Mouse (Mus musculus) thymus, adult 2 months (tissue): ENCODE results near the gene Slc1a2. TPM values are rescaled to one million over a fixed set of nuclear protein-coding genes. Genes with fewer than 3 reads are reported as not detected.
A peak's percentile ranks its signal among the peaks of the same experiment; 100 is the strongest.

Source experiments
- DNase-seq: peaks from one replicate; pipeline ENCODE4 v3.0.0; 2021
- H3K27ac ChIP-seq: fragments of 200-500 bp; 2 replicates; pipeline ENCODE4 v1.5.1; 2012; ENCODE audit warnings: low read length, control low read depth; ENCODE audit not compliant: control insufficient read depth, insufficient read depth
- H3K27me3 ChIP-seq: fragments of 200-500 bp; 2 replicates; pipeline ENCODE4 v1.6.1; 2012; ENCODE audit warnings: mild to moderate bottlenecking, low read length, moderate library complexity, mixed read lengths; ENCODE audit not compliant: control insufficient read depth, insufficient read depth
- H3K36me3 ChIP-seq: fragments of 200-500 bp; 2 replicates; pipeline ENCODE4 v1.6.1; 2012; ENCODE audit warnings: mild to moderate bottlenecking, low read length, moderate library complexity; ENCODE audit not compliant: control insufficient read depth, insufficient read depth
- H3K4me1 ChIP-seq: fragments of 200-500 bp; replicated peaks from 2 replicates; pipeline ENCODE4 v1.6.1; 2012; ENCODE audit warnings: low read length; ENCODE audit not compliant: control insufficient read depth, insufficient read depth
- H3K4me3 ChIP-seq: fragments of 200-500 bp; 2 replicates; pipeline ENCODE4 v1.5.1; 2012; ENCODE audit warnings: mild to moderate bottlenecking, low read length, control low read depth, moderate library complexity; ENCODE audit not compliant: control insufficient read depth, insufficient read depth
- CTCF ChIP-seq: fragments of 200-500 bp; IDR thresholded peaks from 2 replicates; pipeline ENCODE4 v1.5.1; 2012; ENCODE audit warnings: mild to moderate bottlenecking, control low read depth, low read length, moderate library complexity, borderline replicate concordance; ENCODE audit not compliant: control insufficient read depth, poor library complexity, insufficient read depth; ENCODE audit errors: extremely low read depth
- POLR2A ChIP-seq: fragments of 200-500 bp; IDR thresholded peaks from 2 replicates; pipeline ENCODE4 v1.6.1; 2012; ENCODE audit warnings: mild to moderate bottlenecking, low read length, control low read depth, moderate library complexity; ENCODE audit not compliant: control insufficient read depth, poor library complexity, insufficient read depth; ENCODE audit errors: extremely low read depth
- WGBS: fragments of 180-500 bp; shearing (Covaris S2); methylation state at CpG from one replicate; pipeline ENCODE4 v1.1.7; 2018; 5-methylcytosine and 5-hydroxymethylcytosine counted together
- polyA plus RNA-seq: library from polyadenylated mRNA; depleted of rRNA; stranded (reverse); fragments of >200 nt; gene quantifications from 2 replicates; pipeline ENCODE4 v1.2.3, GENCODE M21; 2012

Gene Slc1a2
- polyA plus RNA-seq, 1 experiment, result 1.5 TPM

DNA sequence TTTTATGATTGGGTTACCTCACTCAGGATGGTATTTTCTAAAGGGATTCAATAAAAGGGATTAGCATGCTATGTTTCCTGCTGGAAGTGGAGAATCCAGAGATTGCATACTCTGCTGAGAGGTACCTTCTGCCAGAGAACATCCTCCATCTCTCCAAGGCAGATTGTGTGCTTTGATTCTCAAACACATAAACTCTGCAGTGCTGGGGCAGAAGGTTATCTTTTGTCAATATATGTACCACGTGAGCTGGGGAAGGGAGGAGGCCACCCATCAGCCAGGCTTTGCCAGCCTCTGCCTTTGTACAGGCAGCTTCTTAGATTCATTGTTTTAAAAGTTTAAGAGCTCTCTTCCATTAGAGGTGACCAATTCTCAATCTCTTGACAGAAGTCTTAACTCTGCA lies 57.3 kb downstream of the Slc1a2 start:
- TF ChIP-seq CTCF (no peak), POLR2A (no peak)
- no peaks in the 10 kb centered on the region for H3K36me3 ChIP-seq

GRCm38 (mm10) chr2:102721859-102722258 lies 63.4 kb downstream of the Slc1a2 start:
- Histone ChIP-seq H3K4me1 (no peaks in the 10 kb centered on the region), H3K4me3 (no peak overlapping the region), H3K27me3 (no peaks in the 10 kb centered on the region), H3K36me3 (no peaks in the 10 kb centered on the region), H3K27ac (no peak overlapping the region)
- 83% methylated on average over 2 of the region's 2 CpGs for WGBS
- TF ChIP-seq CTCF (no peak), POLR2A (no peak)
- DNase-seq, result no peak

More for the DNA sequence above, 57.3 kb downstream of the Slc1a2 start:
- no peak overlapping the region for H3K27ac ChIP-seq
- H3K4me3 ChIP-seq, result no peak overlapping the region
- no peaks in the 10 kb centered on the region for H3K4me1 ChIP-seq
- DNase-seq, result no peak
- no peaks in the 10 kb centered on the region for H3K27me3 ChIP-seq
- WGBS, result 81% methylated on average over 1 of the region's 1 CpGs

GRCm38 (mm10) chr2:102725054-102725453 lies 66.6 kb downstream of the Slc1a2 start:
- Histone ChIP-seq H3K27me3 (no peaks in the 10 kb centered on the region), H3K4me3 (no peak overlapping the region), H3K4me1 (no peaks in the 10 kb centered on the region), H3K27ac (no peak overlapping the region), H3K36me3 (no peaks in the 10 kb centered on the region)
- TF ChIP-seq CTCF, result no peak
- TF ChIP-seq POLR2A, result no peak
- 87% methylated on average over 3 of the region's 3 CpGs for WGBS
- no peak for DNase-seq

DNA sequence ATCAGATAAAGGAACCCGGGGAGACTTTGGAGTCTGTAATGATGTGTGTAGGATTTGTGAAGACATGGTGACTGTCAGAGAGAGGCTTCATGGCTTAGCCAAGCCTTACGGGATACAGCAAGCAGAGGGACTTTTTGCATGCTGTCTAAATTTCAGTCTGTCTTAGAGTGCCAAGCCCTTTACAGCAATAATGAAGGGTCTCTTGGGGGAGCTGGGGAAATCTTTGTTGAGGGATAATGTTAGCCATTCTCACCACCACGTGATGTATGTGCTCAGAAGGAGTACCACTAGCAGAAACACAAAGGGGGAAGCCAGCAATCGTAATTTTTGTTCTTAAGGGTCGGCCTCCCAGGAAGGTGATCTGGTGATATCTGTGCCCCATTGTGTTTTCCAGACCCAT lies 71.9 kb downstream of the Slc1a2 start:
- WGBS, result 89% methylated on average over 5 of the region's 5 CpGs
- Histone ChIP-seq H3K36me3 (no peaks in the 10 kb centered on the region), H3K27ac (no peak overlapping the region), H3K27me3 (no peaks in the 10 kb centered on the region), H3K4me1 (no peaks in the 10 kb centered on the region; the same call in 1 of the 2 replicates), H3K4me3 (no peak overlapping the region)
- TF ChIP-seq CTCF (no peak), POLR2A (no peak)
- DNase-seq, result no peak

GRCm38 (mm10) chr2:102730788-102731187 lies 72.3 kb downstream of the Slc1a2 start:
- Histone ChIP-seq H3K27me3 (no peaks in the 10 kb centered on the region), H3K4me3 (no peak overlapping the region), H3K4me1 (no peaks in the 10 kb centered on the region; the same call in 1 of the 2 replicates), H3K27ac (no peak overlapping the region), H3K36me3 (no peaks in the 10 kb centered on the region)
- DNase-seq, result no peak
- TF ChIP-seq POLR2A (no peak), CTCF (no peak)
- WGBS, result 95% methylated on average over 8 of the region's 8 CpGs

DNA sequence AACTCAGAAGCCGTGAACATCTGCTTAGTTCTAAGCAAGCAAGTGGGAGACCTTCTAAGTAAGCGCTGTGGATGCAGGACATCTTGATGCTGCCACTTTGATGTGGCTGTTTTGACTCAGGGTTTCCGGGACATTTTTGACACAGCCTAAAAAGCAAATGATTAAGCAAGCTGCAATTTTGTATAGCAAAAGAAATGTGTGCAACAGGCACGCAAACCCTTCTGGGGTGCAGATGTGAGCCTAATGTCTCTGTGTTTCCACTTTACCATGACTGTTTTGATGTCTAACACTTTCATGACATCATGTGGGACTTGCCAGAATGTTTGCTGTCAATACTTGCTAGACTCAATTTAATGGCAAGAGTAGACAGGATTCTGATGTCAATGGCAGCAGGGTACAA lies 74.7 kb downstream of the Slc1a2 start:
- Histone ChIP-seq H3K4me3 (no peak overlapping the region), H3K27me3 (no peaks in the 10 kb centered on the region), H3K4me1 (no peaks in the 10 kb centered on the region; the same call in 1 of the 2 replicates), H3K27ac (no peak overlapping the region), H3K36me3 (no peaks in the 10 kb centered on the region)
- WGBS, result 21% methylated on average over 4 of the region's 4 CpGs
- DNase-seq, result peak; percentile 12
- TF ChIP-seq POLR2A, result no peak

GRCm38 (mm10) chr2:102734055-102734454 lies 75.6 kb downstream of the Slc1a2 start:
- Histone ChIP-seq H3K4me3 (no peak overlapping the region), H3K27ac (no peak overlapping the region), H3K36me3 (no peaks in the 10 kb centered on the region), H3K27me3 (no peaks in the 10 kb centered on the region), H3K4me1 (no peaks in the 10 kb centered on the region; the same call in 1 of the 2 replicates)
- WGBS, result 88% methylated on average over 3 of the region's 3 CpGs
- TF ChIP-seq POLR2A, result no peak
- no peak for TF ChIP-seq CTCF
- no peak for DNase-seq
